Mouse (Mus musculus) kidney, embryonic 14.5 days (tissue): ENCODE data around the gene Usp7. TPM values are rescaled to one million over a fixed set of nuclear protein-coding genes. Genes with fewer than 3 reads are reported as not detected.

Experiments
- ATAC-seq: fragments of 200-750 bp; cut with Nextera tagmentation; 2 replicates; pipeline ENCODE4 v1.8.0; 2017; ENCODE audit warnings: moderate number of reproducible peaks, mild to moderate bottlenecking, moderate TSS enrichment, moderate library complexity; ENCODE audit not compliant: low FRiP score, low TSS enrichment
- H3K27ac ChIP-seq: fragments of 300-500 bp; sonication (generic); 2 replicates; pipeline ENCODE4 v1.5.1; 2014; ENCODE audit warnings: low read depth, mild to moderate bottlenecking, low read length, moderate library complexity, mixed read lengths
- H3K27me3 ChIP-seq: fragments of 300-500 bp; sonication (generic); 2 replicates; pipeline ENCODE4 v1.6.1; 2014; ENCODE audit warnings: mild to moderate bottlenecking, low read length; ENCODE audit not compliant: control insufficient read depth, insufficient read depth
- H3K36me3 ChIP-seq: fragments of 300-500 bp; sonication (generic); 2 replicates; pipeline ENCODE4 v1.6.1; 2014; ENCODE audit warnings: low read length, mixed read lengths; ENCODE audit not compliant: control insufficient read depth, insufficient read depth
- H3K4me1 ChIP-seq: fragments of 300-500 bp; sonication (generic); 2 replicates; pipeline ENCODE4 v1.6.1; 2014; ENCODE audit warnings: low read length, mixed read lengths; ENCODE audit not compliant: control insufficient read depth, insufficient read depth
- H3K4me2 ChIP-seq: fragments of 300-500 bp; sonication (generic); replicated peaks from 2 replicates; pipeline ENCODE4 v1.6.1; 2014; ENCODE audit warnings: low read depth, mild to moderate bottlenecking, low read length
- H3K4me3 ChIP-seq: fragments of 300-500 bp; sonication (generic); 2 replicates; pipeline ENCODE4 v1.5.1; 2014; ENCODE audit warnings: mild to moderate bottlenecking, low read length
- H3K9ac ChIP-seq: fragments of 300-500 bp; sonication (generic); 2 replicates; pipeline ENCODE4 v1.6.1; 2014; ENCODE audit warnings: low read depth, mild to moderate bottlenecking, low read length, moderate library complexity
- H3K9me3 ChIP-seq: fragments of 300-500 bp; sonication (generic); 2 replicates; pipeline ENCODE4 v1.6.1; 2016; ENCODE audit warnings: low read length; ENCODE audit not compliant: control insufficient read depth
- WGBS: fragments of 180-500 bp; shearing (Covaris S2); extraction: QIAGEN DNeasy Blood & Tissue Kit; methylation state at CpG from one replicate; pipeline ENCODE4 v1.1.7; 2014; 5-methylcytosine and 5-hydroxymethylcytosine counted together
- polyA plus RNA-seq: library from polyadenylated mRNA; unstranded; fragments of >200 nt; fragmentation: Nextera tagmentation; extraction: Ambion mirVana; gene quantifications from 2 replicates; pipeline ENCODE4 v1.2.1, GENCODE M21; 2014

The Usp7 gene
- polyA plus RNA-seq, 1 experiment from 2014 or later = 61.4 TPM

- H3K9me3 ChIP-seq = no peaks in the 10 kb centered on the region
- no peak overlapping the region for H3K4me3 ChIP-seq
- WGBS = 78% methylated on average over 24 of the region's 24 CpGs
- no peak overlapping the region for H3K27ac ChIP-seq
- H3K36me3 ChIP-seq = peaks cover 25% of the 10 kb centered on the region
- no peaks in the 10 kb centered on the region for H3K27me3 ChIP-seq
- H3K4me1 ChIP-seq = peaks cover 9% of the 10 kb centered on the region
- H3K9ac ChIP-seq = no peak overlapping the region
- no peak for ATAC-seq
- H3K4me2 ChIP-seq = no peak overlapping the region
Observed at GRCm38 (mm10) chr16:8663606-8664539, 128.2 kb downstream of the Usp7 start.

- Histone ChIP-seq H3K4me2 (no peak overlapping the region), H3K9ac (no peak overlapping the region), H3K4me3 (no peak overlapping the region), H3K27ac (no peak overlapping the region), H3K36me3 (peaks cover 33% of the 10 kb centered on the region), H3K27me3 (no peaks in the 10 kb centered on the region), H3K9me3 (no peaks in the 10 kb centered on the region), H3K4me1 (peaks cover 8% of the 10 kb centered on the region)
- no peak for ATAC-seq
- 87% methylated on average over 2 of the region's 2 CpGs for WGBS
Observed at GRCm38 (mm10) chr16:8663022-8663421, 129.1 kb downstream of the Usp7 start.

- Histone ChIP-seq H3K27ac (no peak overlapping the region), H3K4me1 (no peaks in the 10 kb centered on the region), H3K9ac (no peak overlapping the region), H3K9me3 (no peaks in the 10 kb centered on the region), H3K27me3 (no peaks in the 10 kb centered on the region), H3K36me3 (peaks cover 55% of the 10 kb centered on the region), H3K4me3 (no peak overlapping the region), H3K4me2 (no peak overlapping the region)
- WGBS = 93% methylated on average over 4 of the region's 4 CpGs
- no peak for ATAC-seq
Observed at GRCm38 (mm10) chr16:8658764-8659163, 133.3 kb downstream of the Usp7 start.

- ATAC-seq = no peak
- Histone ChIP-seq H3K27ac (no peak overlapping the region), H3K4me1 (no peaks in the 10 kb centered on the region), H3K9me3 (no peaks in the 10 kb centered on the region), H3K9ac (no peak overlapping the region), H3K36me3 (peaks cover 58% of the 10 kb centered on the region), H3K27me3 (no peaks in the 10 kb centered on the region), H3K4me3 (no peak overlapping the region), H3K4me2 (no peak overlapping the region)
- 84% methylated on average over 4 of the region's 4 CpGs for WGBS
Observed at GRCm38 (mm10) chr16:8658349-8658748, 133.8 kb downstream of the Usp7 start.

- Histone ChIP-seq H3K4me2 (no peak overlapping the region), H3K27ac (no peak overlapping the region), H3K4me1 (no peaks in the 10 kb centered on the region), H3K36me3 (peaks cover 67% of the 10 kb centered on the region), H3K9me3 (no peaks in the 10 kb centered on the region), H3K4me3 (no peak overlapping the region), H3K9ac (no peak overlapping the region), H3K27me3 (no peaks in the 10 kb centered on the region)
- no peak for ATAC-seq
- 88% methylated on average over 2 of the region's 2 CpGs for WGBS
Observed at GRCm38 (mm10) chr16:8656256-8656655, 135.9 kb downstream of the Usp7 start.

- no peaks in the 10 kb centered on the region for H3K27me3 ChIP-seq
- H3K27ac ChIP-seq = no peak overlapping the region
- H3K4me1 ChIP-seq = no peaks in the 10 kb centered on the region
- WGBS = 88% methylated on average over 9 of the region's 9 CpGs
- no peak overlapping the region for H3K4me3 ChIP-seq
- no peak overlapping the region for H3K9ac ChIP-seq
- peaks cover 69% of the 10 kb centered on the region for H3K36me3 ChIP-seq
- no peaks in the 10 kb centered on the region for H3K9me3 ChIP-seq
- H3K4me2 ChIP-seq = no peak overlapping the region
- no peak for ATAC-seq
Observed at GRCm38 (mm10) chr16:8655599-8655998, 136.5 kb downstream of the Usp7 start.

- H3K4me1 ChIP-seq = no peaks in the 10 kb centered on the region
- no peak for ATAC-seq
- H3K27me3 ChIP-seq = no peaks in the 10 kb centered on the region
- no peak overlapping the region for H3K4me2 ChIP-seq
- H3K36me3 ChIP-seq = peaks cover 67% of the 10 kb centered on the region
- no peaks in the 10 kb centered on the region for H3K9me3 ChIP-seq
- H3K4me3 ChIP-seq = no peak overlapping the region
- H3K9ac ChIP-seq = no peak overlapping the region
- WGBS = 78% methylated on average over 6 of the region's 6 CpGs
- H3K27ac ChIP-seq = no peak overlapping the region
Observed at GRCm38 (mm10) chr16:8655108-8655507, 137.0 kb downstream of the Usp7 start.

- no peak overlapping the region for H3K9ac ChIP-seq
- no peak overlapping the region for H3K4me3 ChIP-seq
- peaks cover 89% of the 10 kb centered on the region for H3K36me3 ChIP-seq
- 91% methylated on average over 3 of the region's 3 CpGs for WGBS
- H3K4me2 ChIP-seq = no peak overlapping the region
- no peak overlapping the region for H3K27ac ChIP-seq
- ATAC-seq = no peak
- no peaks in the 10 kb centered on the region for H3K27me3 ChIP-seq
- H3K4me1 ChIP-seq = no peaks in the 10 kb centered on the region
- H3K9me3 ChIP-seq = no peaks in the 10 kb centered on the region
Observed at GRCm38 (mm10) chr16:8650007-8650406, 142.1 kb downstream of the Usp7 start.

- no peak overlapping the region for H3K4me2 ChIP-seq
- no peak overlapping the region for H3K4me3 ChIP-seq
- H3K27me3 ChIP-seq = no peaks in the 10 kb centered on the region
- H3K36me3 ChIP-seq = peaks cover 84% of the 10 kb centered on the region
- WGBS = 88% methylated on average over 6 of the region's 6 CpGs
- no peak for ATAC-seq
- no peaks in the 10 kb centered on the region for H3K4me1 ChIP-seq
- H3K27ac ChIP-seq = no peak overlapping the region
- no peak overlapping the region for H3K9ac ChIP-seq
- H3K9me3 ChIP-seq = no peaks in the 10 kb centered on the region
Observed at GRCm38 (mm10) chr16:8645546-8645945, 146.6 kb downstream of the Usp7 start.
